Mouse (Mus musculus) liver, embryonic 16.5 days (tissue): ENCODE data around the gene Pak7. TPM values are rescaled to one million over a fixed set of nuclear protein-coding genes. Genes with fewer than 3 reads are reported as not detected.
"Not testable (repeated sequence)": the region's sequence is repeated elsewhere in the genome, so short reads cannot be mapped to it uniquely, and the experiment has no call there.

Source experiments
- ATAC-seq: fragments of 200-750 bp; cut with Nextera tagmentation; 2 replicates; pipeline ENCODE4 v1.8.0; 2017; ENCODE audit warnings: low read depth, mild to moderate bottlenecking, moderate number of reproducible peaks, moderate library complexity
- H3K27ac ChIP-seq: fragments of 300-500 bp; sonication (generic); 2 replicates; pipeline ENCODE4 v1.5.1; 2014; ENCODE audit warnings: mild to moderate bottlenecking, low read length
- H3K27me3 ChIP-seq: fragments of 300-500 bp; sonication (generic); 2 replicates; pipeline ENCODE4 v1.6.1; 2014; ENCODE audit warnings: low read depth, low read length, mixed read lengths; ENCODE audit not compliant: control insufficient read depth, insufficient read depth
- H3K36me3 ChIP-seq: fragments of 300-500 bp; sonication (generic); 2 replicates; pipeline ENCODE4 v1.6.1; 2014; ENCODE audit warnings: mild to moderate bottlenecking; ENCODE audit not compliant: control insufficient read depth, insufficient read depth
- H3K4me1 ChIP-seq: fragments of 300-500 bp; sonication (generic); 2 replicates; pipeline ENCODE4 v1.6.1; 2014; ENCODE audit warnings: low read depth, low read length, mixed read lengths; ENCODE audit not compliant: control insufficient read depth
- H3K4me2 ChIP-seq: fragments of 300-500 bp; sonication (generic); 2 replicates; pipeline ENCODE4 v1.6.1; 2014; ENCODE audit warnings: low read depth, low read length, mixed read lengths
- H3K4me3 ChIP-seq: fragments of 300-500 bp; sonication (generic); 2 replicates; pipeline ENCODE4 v1.5.1; 2014; ENCODE audit warnings: low read depth, mild to moderate bottlenecking, low read length
- H3K9ac ChIP-seq: fragments of 300-500 bp; sonication (generic); 2 replicates; pipeline ENCODE4 v1.6.1; 2014; ENCODE audit warnings: low read depth, low read length
- H3K9me3 ChIP-seq: fragments of 300-500 bp; sonication (generic); replicated peaks from 2 replicates; pipeline ENCODE4 v1.6.1; 2016; ENCODE audit warnings: low read length; ENCODE audit not compliant: control insufficient read depth
- WGBS: fragments of 180-500 bp; shearing (Covaris S2); extraction: QIAGEN DNeasy Blood & Tissue Kit; methylation state at CpG from one replicate; pipeline ENCODE4 v1.1.7; 2014; ENCODE audit not compliant: insufficient replicate concordance; 5-methylcytosine and 5-hydroxymethylcytosine counted together
- polyA plus RNA-seq: library from polyadenylated mRNA; unstranded; fragments of >200 nt; fragmentation: Nextera tagmentation; extraction: Ambion mirVana; gene quantifications from 2 replicates; pipeline ENCODE4 v1.2.1, GENCODE M21; 2015

Gene Pak7
- polyA plus RNA-seq, 1 experiment from 2014 or later, result 0.04 TPM

DNA sequence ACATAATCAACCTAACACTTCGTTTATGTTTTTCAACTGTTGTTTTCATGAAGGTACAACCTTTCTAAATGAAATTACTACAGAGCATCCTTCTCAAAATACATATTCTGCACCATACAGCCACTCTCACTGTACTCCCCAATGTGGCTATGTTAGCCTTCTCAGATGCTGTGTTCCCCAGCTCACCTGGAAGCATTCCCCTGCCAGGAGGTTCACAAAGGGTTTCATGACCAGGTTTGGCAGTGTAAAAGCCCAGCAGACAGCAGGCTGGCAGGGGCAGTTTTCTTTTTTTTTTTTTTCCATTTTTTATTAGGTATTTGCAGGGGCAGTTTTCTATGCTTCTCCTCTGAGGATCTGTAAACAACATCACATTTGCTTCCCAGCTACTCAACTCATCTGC lies 105.7 kb downstream of the Pak7 start:
- Histone ChIP-seq H3K9me3 (no peaks in the 10 kb centered on the region), H3K4me2 (no peak overlapping the region), H3K27ac (no peak overlapping the region), H3K27me3 (no peaks in the 10 kb centered on the region), H3K9ac (no peak overlapping the region), H3K36me3 (no peaks in the 10 kb centered on the region), H3K4me1 (no peaks in the 10 kb centered on the region), H3K4me3 (no peak overlapping the region)
- no peak for ATAC-seq
- 54% methylated on average over 1 of the region's 1 CpGs for whole genome bisulfite sequencing

DNA sequence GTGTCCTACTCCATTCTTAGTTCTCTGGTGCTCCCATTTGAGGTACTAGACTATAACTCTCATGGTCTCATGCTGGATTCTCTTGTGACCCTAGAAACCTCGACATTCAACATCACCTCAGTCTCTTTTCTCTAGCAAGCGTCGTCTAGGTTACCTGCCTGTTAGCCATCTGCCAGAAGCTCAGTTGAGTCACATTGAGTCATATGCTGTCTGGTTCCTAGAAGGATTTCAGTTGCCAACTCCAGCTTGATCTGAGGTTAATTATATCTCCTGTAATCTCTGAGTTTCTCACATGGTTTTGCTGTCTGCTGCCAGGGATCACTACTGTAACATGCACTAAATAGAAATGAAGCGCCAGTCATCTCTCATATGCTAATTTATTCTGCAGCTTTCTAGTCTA lies 145.8 kb downstream of the Pak7 start:
- H3K27ac ChIP-seq, H3K4me1 ChIP-seq, H3K27me3 ChIP-seq, H3K9ac ChIP-seq, H3K36me3 ChIP-seq, H3K4me3 ChIP-seq, H3K9me3 ChIP-seq, ATAC-seq, H3K4me2 ChIP-seq: not testable (repeated sequence)
- WGBS, result 59% methylated on average over 4 of the region's 4 CpGs

DNA sequence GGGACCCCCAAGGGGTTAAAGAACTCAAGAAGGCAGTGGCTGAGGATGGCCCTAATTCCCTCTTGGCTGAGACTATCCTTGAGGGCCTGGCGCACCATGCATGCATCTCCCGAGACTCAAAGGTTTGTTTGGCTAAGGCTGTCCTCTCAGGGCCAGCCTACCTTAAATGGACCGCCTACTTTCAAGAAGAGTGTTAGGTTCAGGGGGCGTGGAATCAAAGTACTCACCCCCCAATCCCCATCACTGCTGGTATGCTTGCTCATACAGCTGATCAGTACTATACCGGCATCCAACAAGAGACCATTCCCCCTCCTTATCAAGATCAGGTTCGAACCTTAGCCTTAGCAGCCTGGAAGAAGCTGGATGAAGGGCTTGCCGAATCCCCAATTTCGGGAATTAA lies 156.5 kb downstream of the Pak7 start:
- Histone ChIP-seq H3K36me3 (no peaks in the 10 kb centered on the region), H3K9me3 (no peaks in the 10 kb centered on the region; the same call in 1 of the 2 replicates), H3K4me2 (no peak overlapping the region), H3K4me3 (no peak overlapping the region), H3K27ac (no peak overlapping the region), H3K27me3 (no peaks in the 10 kb centered on the region), H3K9ac (no peak overlapping the region), H3K4me1 (no peaks in the 10 kb centered on the region)
- WGBS, result 69% methylated on average over 8 of the region's 8 CpGs
- no peak for ATAC-seq

DNA sequence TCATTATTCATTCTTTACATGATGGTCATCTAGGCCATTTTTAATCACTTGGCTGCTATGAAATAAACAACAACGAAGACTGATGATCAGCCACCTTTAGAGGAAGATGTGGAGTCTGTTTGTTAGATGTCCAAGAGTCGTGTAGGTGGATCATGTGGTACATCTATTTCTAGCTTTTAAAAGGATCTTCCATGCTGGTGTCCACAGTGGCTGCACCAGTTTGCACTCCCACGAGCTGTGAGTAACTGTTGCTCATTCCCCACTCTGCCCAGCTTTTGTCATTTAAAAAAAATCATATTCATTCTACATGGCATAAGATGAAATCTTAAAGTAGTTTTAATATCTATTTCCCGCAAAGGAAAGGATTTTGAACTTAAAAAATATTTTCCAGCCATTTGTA lies 183.7 kb downstream of the Pak7 start:
- WGBS, result 52% methylated on average over 4 of the region's 4 CpGs
- Histone ChIP-seq H3K9ac (no peak overlapping the region), H3K9me3 (no peaks in the 10 kb centered on the region), H3K27ac (no peak overlapping the region), H3K4me3 (no peak overlapping the region), H3K27me3 (no peaks in the 10 kb centered on the region), H3K36me3 (no peaks in the 10 kb centered on the region), H3K4me1 (no peaks in the 10 kb centered on the region), H3K4me2 (no peak overlapping the region)
- no peak for ATAC-seq

DNA sequence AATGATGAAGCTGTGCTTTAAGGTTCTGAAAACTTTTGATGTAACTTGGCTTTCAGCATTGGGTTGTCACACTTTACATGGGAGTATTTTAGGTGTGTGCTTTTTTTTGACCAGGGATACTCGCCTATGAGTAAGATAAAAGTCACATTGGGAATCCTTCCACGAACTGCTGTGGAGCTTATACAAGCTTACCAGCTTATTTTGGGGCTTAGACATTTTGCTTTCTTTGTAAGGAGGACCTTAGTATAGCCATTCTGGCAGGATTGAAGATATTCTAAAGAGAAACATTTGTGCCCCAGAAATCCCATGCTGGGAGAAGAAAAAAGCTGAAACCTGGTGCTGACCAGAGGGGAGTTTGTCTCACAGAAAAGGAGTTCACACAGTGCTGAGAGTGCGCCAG lies 212.7 kb downstream of the Pak7 start:
- H3K4me1 ChIP-seq, result no peaks in the 10 kb centered on the region
- H3K27ac ChIP-seq, result no peak overlapping the region
- H3K9me3 ChIP-seq, result no peaks in the 10 kb centered on the region
- no peak overlapping the region for H3K4me3 ChIP-seq
- no peak overlapping the region for H3K9ac ChIP-seq
- H3K36me3 ChIP-seq, result no peaks in the 10 kb centered on the region
- no peaks in the 10 kb centered on the region for H3K27me3 ChIP-seq
- H3K4me2 ChIP-seq, result no peak overlapping the region
- no peak for ATAC-seq
- WGBS, result 55% methylated on average over 3 of the region's 3 CpGs

DNA sequence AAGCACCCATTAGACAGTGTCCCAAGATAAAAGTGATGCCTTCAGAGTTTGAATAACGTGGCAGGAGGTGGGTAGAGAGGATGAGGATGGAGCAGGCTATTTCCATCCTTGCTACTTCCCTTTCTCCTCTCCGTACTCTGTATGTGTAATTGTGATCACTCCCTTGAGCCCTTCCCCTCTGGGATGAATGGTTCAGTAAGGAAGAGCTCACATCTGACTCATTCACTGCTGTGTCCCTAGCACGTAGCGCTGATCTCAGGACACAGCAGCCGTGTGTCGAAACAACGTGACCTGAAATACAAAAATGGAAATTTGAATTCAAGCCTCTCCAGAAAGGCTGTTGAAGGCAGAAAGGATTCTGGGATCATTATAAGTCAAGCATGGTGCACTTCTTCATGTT lies 237.0 kb downstream of the Pak7 start:
- Histone ChIP-seq H3K9me3 (no peaks in the 10 kb centered on the region), H3K36me3 (no peaks in the 10 kb centered on the region)
- WGBS, result 62% methylated on average over 7 of the region's 7 CpGs

DNA sequence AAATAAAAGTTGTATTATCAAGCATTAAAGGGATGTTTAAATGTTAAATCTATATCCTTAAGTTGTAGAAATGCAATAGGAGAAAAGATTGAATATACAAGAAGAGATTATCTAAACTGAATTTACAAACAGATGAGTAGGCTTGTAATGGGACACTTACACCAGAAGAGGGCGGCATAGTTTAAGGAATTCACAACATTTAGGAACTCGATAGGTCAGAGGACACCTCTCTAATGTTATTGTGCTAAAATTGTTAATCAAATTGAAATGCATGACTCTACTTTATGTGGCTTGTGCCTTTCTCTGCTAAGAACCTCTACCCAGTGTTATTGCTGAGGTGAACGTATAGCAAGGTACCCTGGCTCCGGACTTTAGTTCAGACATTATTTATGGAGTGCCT lies 238.2 kb downstream of the Pak7 start:
- Histone ChIP-seq H3K27me3 (no peaks in the 10 kb centered on the region), H3K4me1 (no peaks in the 10 kb centered on the region), H3K36me3 (no peaks in the 10 kb centered on the region), H3K4me3 (no peak overlapping the region), H3K27ac (no peak overlapping the region), H3K4me2 (no peak overlapping the region), H3K9ac (no peak overlapping the region), H3K9me3 (no peaks in the 10 kb centered on the region)
- WGBS, result 31% methylated on average over 4 of the region's 4 CpGs
- ATAC-seq, result no peak

More for the DNA sequence above, 237.0 kb downstream of the Pak7 start:
- Histone ChIP-seq H3K27me3 (no peaks in the 10 kb centered on the region), H3K9ac (no peak overlapping the region), H3K4me3 (no peak overlapping the region), H3K27ac (no peak overlapping the region), H3K4me1 (no peaks in the 10 kb centered on the region), H3K4me2 (no peak overlapping the region)
- no peak for ATAC-seq

DNA sequence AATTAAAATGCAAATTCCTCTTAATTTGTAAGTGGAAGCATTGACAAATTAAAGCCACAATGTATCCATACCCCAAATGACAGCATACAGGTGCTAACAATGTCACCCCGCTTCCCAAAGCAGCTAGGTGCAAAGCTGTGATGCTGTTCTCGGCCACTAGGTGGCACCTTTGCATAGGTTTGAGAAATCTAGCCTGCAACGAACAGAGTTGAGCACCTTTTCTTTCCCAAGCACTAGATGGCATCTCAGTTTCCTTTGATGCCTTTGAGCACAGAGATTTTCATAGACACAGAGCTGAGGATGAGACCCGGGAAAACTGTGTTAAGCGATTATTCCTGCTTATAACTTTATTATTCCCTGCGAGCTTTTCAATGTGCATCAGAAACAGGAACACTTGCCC lies 238.8 kb downstream of the Pak7 start:
- H3K9ac ChIP-seq, result no peak overlapping the region
- no peaks in the 10 kb centered on the region for H3K4me1 ChIP-seq
- no peaks in the 10 kb centered on the region for H3K36me3 ChIP-seq
- no peak overlapping the region for H3K4me2 ChIP-seq
- WGBS, result 5% methylated on average over 6 of the region's 6 CpGs
- H3K9me3 ChIP-seq, result no peaks in the 10 kb centered on the region
- H3K27ac ChIP-seq, result no peak overlapping the region
- H3K4me3 ChIP-seq, result no peak overlapping the region
- ATAC-seq, result peak; percentile 16; the same call in 1 of the 2 replicates
- no peaks in the 10 kb centered on the region for H3K27me3 ChIP-seq

DNA sequence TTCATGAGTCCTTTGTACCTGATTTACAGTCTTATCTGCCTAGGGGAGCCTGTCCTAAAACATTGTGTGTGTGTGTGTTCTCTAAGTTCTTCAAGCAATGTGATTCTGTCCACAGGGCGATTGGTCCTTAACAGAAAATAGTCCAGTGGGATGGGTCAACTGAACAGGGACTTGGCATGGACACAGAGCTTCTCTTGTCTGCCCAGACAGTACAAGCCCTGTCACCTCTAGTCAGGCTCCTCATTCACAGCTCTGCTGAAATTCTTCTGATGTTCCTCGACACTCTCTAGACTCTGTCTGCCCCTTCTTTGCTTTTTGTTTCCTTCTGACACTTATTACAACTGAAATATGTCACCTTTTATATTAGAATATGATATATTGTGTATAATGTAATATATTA lies 247.0 kb downstream of the Pak7 start:
- 41% methylated on average over 2 of the region's 2 CpGs for WGBS
- Histone ChIP-seq H3K4me1 (no peaks in the 10 kb centered on the region), H3K27me3 (no peaks in the 10 kb centered on the region), H3K4me3 (no peak overlapping the region), H3K9me3 (no peaks in the 10 kb centered on the region), H3K27ac (no peak overlapping the region), H3K9ac (no peak overlapping the region), H3K4me2 (no peak overlapping the region), H3K36me3 (no peaks in the 10 kb centered on the region)
- ATAC-seq, result no peak
